8 mouse cellular contexts compared by ENCODE assay signal in genomic region chr16:5202681-5203080, GRCm38 (mm10). TPM values are rescaled to one million over a fixed set of nuclear protein-coding genes. Genes with fewer than 3 reads are reported as not detected.
DNase-seq lines count a peak whose midpoint lies in the region; ATAC-seq lines count a peak whose summit lies in the region.

No protein-coding gene starts in this region.

- H3K4me2 ChIP-seq in neural tube, embryonic 13.5 days: peak overlapping the region; percentile 95

- H3K9ac ChIP-seq in neural tube, embryonic 13.5 days: no peak overlapping the region; the same call in 1 of the 2 replicates

- intact Hi-C loops in heart, postnatal 10 days (cut with DNase I): loop anchor here (1.0 to 5.0 kb wide), 4 partner anchors 42 to 265 kb away; partner anchors contain the start of gene Eef2kmt

- no peak for ATAC-seq in neural tube, embryonic 13.5 days (ENCODE audit: low read depth)
- no peak for ATAC-seq in erythroid progenitor cell, adult 5-6 weeks (replicated peaks; ENCODE audit: low FRiP score, poor library complexity, severe bottlenecking)

- H3K27ac ChIP-seq in embryonic facial prominence, embryonic 10.5 days (replicated peaks): no peak overlapping the region
- H3K27ac ChIP-seq in neural tube, embryonic 13.5 days (replicated peaks): no peak overlapping the region

- H3K4me3 ChIP-seq in embryonic facial prominence, embryonic 10.5 days: peak overlapping the region; percentile 94
- peak overlapping the region; percentile 81 for H3K4me3 ChIP-seq in neural tube, embryonic 13.5 days

- 13% methylated on average over 4 of the region's 4 CpGs for WGBS in embryonic facial prominence, embryonic 10.5 days
- WGBS in neural tube, embryonic 13.5 days: 17% methylated on average over 4 of the region's 4 CpGs

- H3K4me1 ChIP-seq in embryonic facial prominence, embryonic 10.5 days: peaks cover 15% of the 10 kb centered on the region
- H3K4me1 ChIP-seq in neural tube, embryonic 13.5 days (replicated peaks): peaks cover 15% of the 10 kb centered on the region

- H3K27me3 ChIP-seq in embryonic facial prominence, embryonic 10.5 days (replicated peaks; ENCODE audit: low read depth, poor library complexity, severe bottlenecking): peaks cover 7% of the 10 kb centered on the region; the same call in 1 of the 2 replicates
- peaks cover 11% of the 10 kb centered on the region for H3K27me3 ChIP-seq in neural tube, embryonic 13.5 days

- peaks cover 7% of the 10 kb centered on the region for H3K36me3 ChIP-seq in embryonic facial prominence, embryonic 10.5 days (replicated peaks)
- H3K36me3 ChIP-seq in neural tube, embryonic 13.5 days: peaks cover 22% of the 10 kb centered on the region

- DNase-seq in CD4-positive helper T cell, adult 2 months (ENCODE audit: low read depth, low spot score): peak; percentile 50
- DNase-seq in MN1 (ENCODE audit: low spot score): peak; percentile 69
- peak; percentile 42 for DNase-seq in embryonic facial prominence, embryonic 10.5 days (ENCODE audit: low spot score)
- DNase-seq in heart, postnatal 10 days: peak; percentile 65 to 77
- peak; percentile 64 to 79 for DNase-seq in kidney, postnatal 36 days
- peak; percentile 52 to 54 for DNase-seq in lung, adult 18-20 months

- H3K9me3 ChIP-seq in embryonic facial prominence, embryonic 10.5 days: no peaks in the 10 kb centered on the region
- H3K9me3 ChIP-seq in neural tube, embryonic 13.5 days: no peaks in the 10 kb centered on the region

RNA-seq across cellular contexts. Expression of gene Nagpa, which starts 1.1 kb away (rescaled TPM):
- 15.9 and 16.2 TPM in 2 replicates for polyA plus RNA-seq in embryonic facial prominence, embryonic 10.5 days (2016; fragmentation: Nextera tagmentation; extraction: Ambion mirVana)
- total RNA-seq in heart, postnatal 10 days (2021): 10 to 100 TPM in 1 of 2 experiments, 1 to 10 TPM in 1; 8.4 to 10.0 TPM
- 11.0 and 11.9 TPM in 2 replicates for polyA plus RNA-seq in neural tube, embryonic 13.5 days (2015; fragmentation: Nextera tagmentation; extraction: Ambion mirVana)
- 4.2 and 25.2 TPM in 2 replicates for total RNA-seq in erythroid progenitor cell, adult 5-6 weeks (2015; ENCODE audit: low replicate concordance)
- 1.7 and 5.7 TPM in 2 replicates for total RNA-seq in erythroid progenitor cell, adult 5-6 weeks (2017; ENCODE audit: low replicate concordance)

RNA-seq across cellular contexts. Expression of gene AU021092, which starts 19.4 kb away (rescaled TPM):
- 0.93 and 1.3 TPM in 2 replicates for polyA plus RNA-seq in embryonic facial prominence, embryonic 10.5 days (2016; fragmentation: Nextera tagmentation; extraction: Ambion mirVana)
- 10 to 100 TPM; 26.8 to 27.7 TPM for total RNA-seq in heart, postnatal 10 days (2021)
- 9.9 and 10.9 TPM in 2 replicates for polyA plus RNA-seq in neural tube, embryonic 13.5 days (2015; fragmentation: Nextera tagmentation; extraction: Ambion mirVana)
- total RNA-seq in erythroid progenitor cell, adult 5-6 weeks (2015; ENCODE audit: low replicate concordance): not detected in 2 replicates
- total RNA-seq in erythroid progenitor cell, adult 5-6 weeks (2017; ENCODE audit: low replicate concordance): not detected in 2 replicates

RNA-seq across cellular contexts. Expression of gene Alg1, which starts 30.7 kb away (rescaled TPM):
- 23.1 and 26.2 TPM in 2 replicates for polyA plus RNA-seq in embryonic facial prominence, embryonic 10.5 days (2016; fragmentation: Nextera tagmentation; extraction: Ambion mirVana)
- 10 to 100 TPM; 16.3 to 17.8 TPM for total RNA-seq in heart, postnatal 10 days (2021)
- polyA plus RNA-seq in neural tube, embryonic 13.5 days (2015; fragmentation: Nextera tagmentation; extraction: Ambion mirVana): 35.2 and 36.6 TPM in 2 replicates
- 9.7 and 14.7 TPM in 2 replicates for total RNA-seq in erythroid progenitor cell, adult 5-6 weeks (2015; ENCODE audit: low replicate concordance)
- total RNA-seq in erythroid progenitor cell, adult 5-6 weeks (2017; ENCODE audit: low replicate concordance): 0.83 and 8.2 TPM in 2 replicates

RNA-seq across cellular contexts. Expression of gene Eef2kmt, which starts 53.1 kb away (rescaled TPM):
- polyA plus RNA-seq in embryonic facial prominence, embryonic 10.5 days (2016; fragmentation: Nextera tagmentation; extraction: Ambion mirVana): 14.7 and 19.4 TPM in 2 replicates
- 10 to 100 TPM; 11.7 to 13.3 TPM for total RNA-seq in heart, postnatal 10 days (2021)
- 5.5 and 8.8 TPM in 2 replicates for polyA plus RNA-seq in neural tube, embryonic 13.5 days (2015; fragmentation: Nextera tagmentation; extraction: Ambion mirVana)
- total RNA-seq in erythroid progenitor cell, adult 5-6 weeks (2015; ENCODE audit: low replicate concordance): 3.6 and 4.2 TPM in 2 replicates
- total RNA-seq in erythroid progenitor cell, adult 5-6 weeks (2017; ENCODE audit: low replicate concordance): 1.2 TPM in 1 of 2 replicates, not detected in the other

RNA-seq across cellular contexts. Expression of gene Sec14l5, which starts 55.8 kb away (rescaled TPM):
- 0.10 and 0.16 TPM in 2 replicates for polyA plus RNA-seq in embryonic facial prominence, embryonic 10.5 days (2016; fragmentation: Nextera tagmentation; extraction: Ambion mirVana)
- total RNA-seq in heart, postnatal 10 days (2021): under 1 TPM; 0.17 to 0.20 TPM
- 0.54 and 0.63 TPM in 2 replicates for polyA plus RNA-seq in neural tube, embryonic 13.5 days (2015; fragmentation: Nextera tagmentation; extraction: Ambion mirVana)
- total RNA-seq in erythroid progenitor cell, adult 5-6 weeks (2015; ENCODE audit: low replicate concordance): not detected in 2 replicates
- total RNA-seq in erythroid progenitor cell, adult 5-6 weeks (2017; ENCODE audit: low replicate concordance): not detected in 2 replicates

Comparison
In these comparisons a context has a peak if more than half of its experiments do, and no peak if none do; other contexts are left out.
1. RNA of gene AU021092, which starts 19.4 kb away (total RNA-seq): 26.8 to 27.7 TPM in heart, postnatal 10 days; not detected in erythroid progenitor cell, adult 5-6 weeks; every median in the first group is over 10 times any median in the second.
2. Peak in every context shown above with its lines, with median percentiles within 50 percentile points of each other: DNase-seq.